In the genomic region with DNA sequence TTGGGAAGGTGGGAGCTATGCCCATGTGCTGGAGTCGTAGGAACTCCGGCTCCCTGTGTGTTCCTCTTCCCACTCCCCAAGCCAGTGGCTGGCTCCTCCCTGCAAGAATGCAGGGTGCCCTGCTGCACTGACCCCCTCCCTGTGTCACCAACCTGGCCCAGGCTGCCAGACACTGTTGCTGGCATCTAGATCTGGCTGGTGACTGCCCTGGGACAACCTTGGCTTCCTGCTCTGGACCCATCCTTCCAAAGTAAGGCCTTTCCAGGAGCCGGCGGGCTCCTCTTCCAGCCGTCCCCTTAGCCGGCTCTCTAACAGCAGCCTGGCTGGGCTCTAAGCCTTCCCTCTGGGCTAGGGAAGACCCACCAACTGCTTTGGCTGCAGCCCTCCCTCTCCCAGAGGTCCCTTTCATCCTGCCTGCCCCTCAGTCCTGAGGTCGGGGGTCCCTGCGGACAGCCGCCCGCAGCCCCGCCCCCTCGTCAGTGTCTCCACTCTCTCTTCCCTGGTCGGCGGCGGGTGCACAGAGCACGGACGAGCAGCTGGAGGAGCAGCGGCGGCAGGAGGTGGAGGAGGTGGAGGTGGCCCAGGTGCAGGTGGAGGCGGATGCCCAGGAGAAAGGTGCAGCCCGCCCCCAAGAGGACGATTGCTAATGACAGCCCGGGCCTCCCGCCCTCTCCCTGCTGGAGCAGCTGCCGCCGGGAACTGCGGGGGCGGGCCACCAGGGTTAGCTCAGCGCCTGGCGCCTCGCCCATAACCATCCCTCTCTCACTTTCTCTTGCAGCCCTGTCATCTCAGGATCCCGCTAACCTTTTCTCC, we compare ENCODE assay signal across 9 mouse cellular contexts. TPM values are rescaled to one million over a fixed set of nuclear protein-coding genes. Genes with fewer than 3 reads are reported as not detected.
DNase-seq lines count a peak whose midpoint lies in the region; ATAC-seq and TF ChIP-seq lines count a peak whose summit lies in the region.
"Had no signal": no experiment of that assay in that cellular context is flagged by ENCODE, and none has a peak within 500 bp of the region (broad histone marks: within the 10 kb centered on the region; RNA-seq: fewer than 3 reads in every experiment).

No protein-coding gene starts in this region.

- H3K27me3 ChIP-seq in thymus, adult 2 months (ENCODE audit: control insufficient read depth, insufficient read depth, low read length), result no peaks in the 10 kb centered on the region
- peaks cover 11% of the 10 kb centered on the region for H3K27me3 ChIP-seq in embryonic facial prominence, embryonic 13.5 days
- H3K27me3 ChIP-seq in kidney, embryonic 14.5 days (ENCODE audit: control insufficient read depth, insufficient read depth, low read length), result no peaks in the 10 kb centered on the region
- no peaks in the 10 kb centered on the region for H3K27me3 ChIP-seq in limb, embryonic 11.5 days (ENCODE audit: control insufficient read depth, insufficient read depth, low read length)
- H3K27me3 ChIP-seq in midbrain, embryonic 15.5 days (replicated peaks), result peaks cover 3% of the 10 kb centered on the region; the same call in 1 of the 2 replicates
- H3K27me3 ChIP-seq: Patski had no signal

- peaks cover 23% of the 10 kb centered on the region for H3K4me1 ChIP-seq in thymus, adult 2 months (replicated peaks; ENCODE audit: control insufficient read depth, insufficient read depth, low read length)
- H3K4me1 ChIP-seq in embryonic facial prominence, embryonic 13.5 days, result peaks cover 25% of the 10 kb centered on the region
- H3K4me1 ChIP-seq in kidney, embryonic 14.5 days (ENCODE audit: control insufficient read depth, insufficient read depth, low read length), result peaks cover 29% of the 10 kb centered on the region
- peaks cover 19% of the 10 kb centered on the region for H3K4me1 ChIP-seq in limb, embryonic 11.5 days (ENCODE audit: control insufficient read depth, insufficient read depth, low read length)
- peaks cover 24% of the 10 kb centered on the region for H3K4me1 ChIP-seq in midbrain, embryonic 15.5 days

- no peak overlapping the region for H3K27ac ChIP-seq in thymus, adult 2 months (ENCODE audit: control insufficient read depth, insufficient read depth, low read length)
- H3K27ac ChIP-seq in embryonic facial prominence, embryonic 13.5 days, result peak overlapping the region; percentile 71
- H3K27ac ChIP-seq in kidney, embryonic 14.5 days (ENCODE audit: low read depth, low read length), result peak overlapping the region; percentile 80; the same call in 1 of the 2 replicates
- no peak overlapping the region for H3K27ac ChIP-seq in limb, embryonic 11.5 days (replicated peaks; ENCODE audit: low read depth, low read length)
- H3K27ac ChIP-seq in midbrain, embryonic 15.5 days, result peak overlapping the region; percentile 60

- peak overlapping the region; percentile 69 for H3K4me2 ChIP-seq in embryonic facial prominence, embryonic 13.5 days
- peak overlapping the region; percentile 56 for H3K4me2 ChIP-seq in kidney, embryonic 14.5 days (replicated peaks; ENCODE audit: low read depth, low read length)
- peak overlapping the region; percentile 64 for H3K4me2 ChIP-seq in limb, embryonic 11.5 days (ENCODE audit: low read depth, severe bottlenecking)
- peak overlapping the region; percentile 45 for H3K4me2 ChIP-seq in midbrain, embryonic 15.5 days

- 81% methylated on average over 32 of the region's 32 CpGs for WGBS in thymus, adult 2 months
- WGBS in embryonic facial prominence, embryonic 13.5 days, result 9% methylated on average over 32 of the region's 32 CpGs
- 5% methylated on average over 32 of the region's 32 CpGs for WGBS in kidney, embryonic 14.5 days
- whole genome bisulfite sequencing in limb, embryonic 11.5 days, result 8% methylated on average over 31 of the region's 32 CpGs
- WGBS in midbrain, embryonic 15.5 days, result 9% methylated on average over 31 of the region's 32 CpGs

- H3K36me3 ChIP-seq in thymus, adult 2 months (ENCODE audit: control insufficient read depth, insufficient read depth, low read length), result no peaks in the 10 kb centered on the region
- peaks cover 51% of the 10 kb centered on the region for H3K36me3 ChIP-seq in embryonic facial prominence, embryonic 13.5 days
- peaks cover 24% of the 10 kb centered on the region for H3K36me3 ChIP-seq in kidney, embryonic 14.5 days (ENCODE audit: control insufficient read depth, insufficient read depth, low read length)
- no peaks in the 10 kb centered on the region for H3K36me3 ChIP-seq in limb, embryonic 11.5 days (ENCODE audit: control insufficient read depth, insufficient read depth, low read length)
- H3K36me3 ChIP-seq in midbrain, embryonic 15.5 days (replicated peaks), result 0 out of 2 replicates have a peak, but pooled peaks cover 16% of the 10 kb centered on the region

- TF ChIP-seq CTCF in thymus, adult 2 months (IDR thresholded peaks at IDR 0.05; ENCODE audit: borderline replicate concordance, control insufficient read depth, extremely low read depth, insufficient read depth, low read length, poor library complexity), result no peak

- H3K4me3 ChIP-seq in thymus, adult 2 months (ENCODE audit: control insufficient read depth, insufficient read depth, low read length), result no peak overlapping the region
- H3K4me3 ChIP-seq in embryonic facial prominence, embryonic 13.5 days, result peak overlapping the region; percentile 38
- peak overlapping the region; percentile 23 for H3K4me3 ChIP-seq in kidney, embryonic 14.5 days (ENCODE audit: low read length)
- H3K4me3 ChIP-seq in limb, embryonic 11.5 days (ENCODE audit: low read depth, low read length), result peak overlapping the region; percentile 15
- H3K4me3 ChIP-seq in midbrain, embryonic 15.5 days, result 0 out of 2 replicates have a peak overlapping the region, but pooled peaks have one; percentile 8

- TF ChIP-seq POLR2A in thymus, adult 2 months (IDR thresholded peaks at IDR 0.05; ENCODE audit: control insufficient read depth, extremely low read depth, insufficient read depth, low read length, poor library complexity), result no peak

- peak overlapping the region; percentile 63 for H3K9ac ChIP-seq in embryonic facial prominence, embryonic 13.5 days
- H3K9ac ChIP-seq in kidney, embryonic 14.5 days (ENCODE audit: low read depth, low read length), result peak overlapping the region; percentile 28; the same call in 1 of the 2 replicates
- H3K9ac ChIP-seq in limb, embryonic 11.5 days (ENCODE audit: low read length), result peak overlapping the region; percentile 43
- H3K9ac ChIP-seq in midbrain, embryonic 15.5 days, result peak overlapping the region; percentile 11; the same call in 1 of the 2 replicates

- peak; percentile 23 for DNase-seq in thymus, postnatal 0 days (ENCODE audit: low spot score)
- DNase-seq in thymus, adult 2 months, result no peak
- peak; percentile 80 to 88 for DNase-seq in heart, adult 9 months (ENCODE audit: low spot score in 2 of 2)
- DNase-seq in limb, embryonic 11.5 days (ENCODE audit: low spot score), result peak; percentile 67
- DNase-seq in telencephalon, adult 2 months (ENCODE audit: low read depth, low spot score), result peak; percentile 88

- peak; percentile 29 for ATAC-seq in embryonic facial prominence, embryonic 13.5 days (ENCODE audit: insufficient number of reproducible peaks, insufficient read depth, low FRiP score, low TSS enrichment, low read depth)
- ATAC-seq in kidney, embryonic 14.5 days (ENCODE audit: low FRiP score, low TSS enrichment), result peak; percentile 68
- no peak for ATAC-seq in limb, embryonic 11.5 days (ENCODE audit: insufficient number of reproducible peaks, low FRiP score, low TSS enrichment, low read depth)
- ATAC-seq in midbrain, embryonic 15.5 days (replicated peaks), result peak; percentile 35; the same call in 1 of the 2 replicates
- ATAC-seq: Patski had no signal

- H3K9me3 ChIP-seq in embryonic facial prominence, embryonic 13.5 days, result no peaks in the 10 kb centered on the region
- no peaks in the 10 kb centered on the region for H3K9me3 ChIP-seq in kidney, embryonic 14.5 days (ENCODE audit: control insufficient read depth, low read length)
- H3K9me3 ChIP-seq in limb, embryonic 11.5 days (ENCODE audit: control insufficient read depth, low read length), result no peaks in the 10 kb centered on the region
- H3K9me3 ChIP-seq in midbrain, embryonic 15.5 days, result no peaks in the 10 kb centered on the region

RNA-seq across cellular contexts. Expression of a gene that starts 8.2 kb away (rescaled TPM):
- polyA plus RNA-seq in thymus, postnatal 0 days (2015; fragmentation: Nextera tagmentation; extraction: Ambion mirVana), result 8.1 and 10.1 TPM in 2 replicates
- 77.8 and 78.0 TPM in 2 replicates for polyA plus RNA-seq in thymus, adult 2 months (2012; rRNA removed)
- 49.5 and 50.6 TPM in 2 replicates for polyA plus RNA-seq in embryonic facial prominence, embryonic 13.5 days (2015; fragmentation: Nextera tagmentation; extraction: Ambion mirVana)
- polyA plus RNA-seq in kidney, embryonic 14.5 days (2014; fragmentation: Nextera tagmentation; extraction: Ambion mirVana), result 36.3 and 48.8 TPM in 2 replicates
- polyA plus RNA-seq in limb, embryonic 11.5 days (2014; fragmentation: Nextera tagmentation; extraction: Ambion mirVana), result 37.9 and 43.4 TPM in 2 replicates
- polyA plus RNA-seq in midbrain, embryonic 15.5 days (2015; fragmentation: Nextera tagmentation; extraction: Ambion mirVana), result 162 and 163 TPM in 2 replicates

RNA-seq across cellular contexts. Expression of a gene that starts 30.4 kb away (rescaled TPM):
- 3.0 and 4.1 TPM in 2 replicates for polyA plus RNA-seq in thymus, postnatal 0 days (2015; fragmentation: Nextera tagmentation; extraction: Ambion mirVana)
- polyA plus RNA-seq in thymus, adult 2 months (2012; rRNA removed), result 188 and 195 TPM in 2 replicates
- 2.6 and 2.8 TPM in 2 replicates for polyA plus RNA-seq in embryonic facial prominence, embryonic 13.5 days (2015; fragmentation: Nextera tagmentation; extraction: Ambion mirVana)
- polyA plus RNA-seq in kidney, embryonic 14.5 days (2014; fragmentation: Nextera tagmentation; extraction: Ambion mirVana), result 4.3 and 5.3 TPM in 2 replicates
- 1.7 and 2.3 TPM in 2 replicates for polyA plus RNA-seq in limb, embryonic 11.5 days (2014; fragmentation: Nextera tagmentation; extraction: Ambion mirVana)
- 4.3 and 5.3 TPM in 2 replicates for polyA plus RNA-seq in midbrain, embryonic 15.5 days (2015; fragmentation: Nextera tagmentation; extraction: Ambion mirVana)

RNA-seq across cellular contexts. Expression of a gene that starts 30.9 kb away (rescaled TPM):
- 60.0 and 68.3 TPM in 2 replicates for polyA plus RNA-seq in thymus, postnatal 0 days (2015; fragmentation: Nextera tagmentation; extraction: Ambion mirVana)
- polyA plus RNA-seq in thymus, adult 2 months (2012; rRNA removed), result 44.5 and 58.0 TPM in 2 replicates
- polyA plus RNA-seq in embryonic facial prominence, embryonic 13.5 days (2015; fragmentation: Nextera tagmentation; extraction: Ambion mirVana), result 22.6 and 25.9 TPM in 2 replicates
- polyA plus RNA-seq in kidney, embryonic 14.5 days (2014; fragmentation: Nextera tagmentation; extraction: Ambion mirVana), result 32.4 and 32.8 TPM in 2 replicates
- polyA plus RNA-seq in limb, embryonic 11.5 days (2014; fragmentation: Nextera tagmentation; extraction: Ambion mirVana), result 7.7 and 7.8 TPM in 2 replicates
- polyA plus RNA-seq in midbrain, embryonic 15.5 days (2015; fragmentation: Nextera tagmentation; extraction: Ambion mirVana), result 11.5 and 15.6 TPM in 2 replicates

RNA-seq across cellular contexts. Expression of a gene that starts 31.8 kb away (rescaled TPM):
- 0.12 and 0.39 TPM in 2 replicates for polyA plus RNA-seq in thymus, postnatal 0 days (2015; fragmentation: Nextera tagmentation; extraction: Ambion mirVana)
- polyA plus RNA-seq in thymus, adult 2 months (2012; rRNA removed), result 0.39 and 1.5 TPM in 2 replicates
- polyA plus RNA-seq in embryonic facial prominence, embryonic 13.5 days (2015; fragmentation: Nextera tagmentation; extraction: Ambion mirVana), result 0.53 and 1.5 TPM in 2 replicates
- polyA plus RNA-seq in kidney, embryonic 14.5 days (2014; fragmentation: Nextera tagmentation; extraction: Ambion mirVana), result 0.34 and 0.49 TPM in 2 replicates
- 0.27 TPM in 1 of 2 replicates, not detected in the other for polyA plus RNA-seq in limb, embryonic 11.5 days (2014; fragmentation: Nextera tagmentation; extraction: Ambion mirVana)
- polyA plus RNA-seq in midbrain, embryonic 15.5 days (2015; fragmentation: Nextera tagmentation; extraction: Ambion mirVana), result 0.28 and 0.61 TPM in 2 replicates

RNA-seq across cellular contexts. Expression of a gene that starts 40.9 kb away (rescaled TPM):
- 0.39 and 0.55 TPM in 2 replicates for polyA plus RNA-seq in thymus, postnatal 0 days (2015; fragmentation: Nextera tagmentation; extraction: Ambion mirVana)
- polyA plus RNA-seq in thymus, adult 2 months (2012; rRNA removed), result 0.46 and 0.50 TPM in 2 replicates
- not detected in 2 replicates for polyA plus RNA-seq in embryonic facial prominence, embryonic 13.5 days (2015; fragmentation: Nextera tagmentation; extraction: Ambion mirVana)
- not detected in 2 replicates for polyA plus RNA-seq in kidney, embryonic 14.5 days (2014; fragmentation: Nextera tagmentation; extraction: Ambion mirVana)
- polyA plus RNA-seq in limb, embryonic 11.5 days (2014; fragmentation: Nextera tagmentation; extraction: Ambion mirVana), result not detected in 2 replicates
- not detected in 2 replicates for polyA plus RNA-seq in midbrain, embryonic 15.5 days (2015; fragmentation: Nextera tagmentation; extraction: Ambion mirVana)
- polyA plus RNA-seq: Patski had no signal

Comparison
In these comparisons a context has a peak if more than half of its experiments do, and no peak if none do; other contexts are left out.
1. RNA of a gene that starts 30.4 kb away (polyA plus RNA-seq): 188 to 195 TPM in thymus, adult 2 months; 4.3 to 5.3 TPM in kidney, embryonic 14.5 days, 4.3 to 5.3 TPM in midbrain, embryonic 15.5 days, 3.0 to 4.1 TPM in thymus, postnatal 0 days, 2.6 to 2.8 TPM in embryonic facial prominence, embryonic 13.5 days and 1.7 to 2.3 TPM in limb, embryonic 11.5 days; every median in the first group is over 10 times any median in the second.
2. H3K27ac ChIP-seq: peak in embryonic facial prominence, embryonic 13.5 days (single experiment), kidney, embryonic 14.5 days (single experiment) and midbrain, embryonic 15.5 days (single experiment); none in thymus, adult 2 months (single experiment) and limb, embryonic 11.5 days (single experiment).
3. H3K9ac ChIP-seq: peak in every context shown above with its lines; median percentile 63 in embryonic facial prominence, embryonic 13.5 days; 43 in limb, embryonic 11.5 days; 28 in kidney, embryonic 14.5 days; 11 in midbrain, embryonic 15.5 days.
4. Peak in every context shown above with its lines, with median percentiles within 50 percentile points of each other: H3K4me2 ChIP-seq.